Mouse (Mus musculus) forebrain, embryonic 12.5 days (tissue): ENCODE measurements around the gene Npas3. TPM values are rescaled to one million over a fixed set of nuclear protein-coding genes. Genes with fewer than 3 reads are reported as not detected.

ENCODE experiments used
- ATAC-seq: fragments of 200-750 bp; cut with Nextera tagmentation; 2 replicates; pipeline ENCODE4 v1.8.0; 2017; ENCODE audit warnings: moderate TSS enrichment; ENCODE audit not compliant: low FRiP score
- H3K27ac ChIP-seq: fragments of 300-500 bp; sonication (generic); 2 replicates; pipeline ENCODE4 v1.5.1; 2016; ENCODE audit warnings: mild to moderate bottlenecking
- H3K27me3 ChIP-seq: fragments of 300-500 bp; sonication (generic); 2 replicates; pipeline ENCODE4 v1.6.1; 2016; ENCODE audit warnings: mild to moderate bottlenecking
- H3K36me3 ChIP-seq: fragments of 300-500 bp; sonication (generic); replicated peaks from 2 replicates; pipeline ENCODE4 v1.6.1; 2016; ENCODE audit warnings: mild to moderate bottlenecking
- H3K4me1 ChIP-seq: fragments of 300-500 bp; sonication (generic); 2 replicates; pipeline ENCODE4 v1.6.1; 2016
- H3K4me2 ChIP-seq: fragments of 300-500 bp; sonication (generic); 2 replicates; pipeline ENCODE4 v1.6.1; 2016; ENCODE audit warnings: mild to moderate bottlenecking, moderate library complexity
- H3K4me3 ChIP-seq: fragments of 300-500 bp; sonication (generic); replicated peaks from 2 replicates; pipeline ENCODE4 v1.5.1; 2016; ENCODE audit warnings: mild to moderate bottlenecking
- H3K9ac ChIP-seq: fragments of 300-500 bp; sonication (generic); 2 replicates; pipeline ENCODE4 v1.6.1; 2016; ENCODE audit warnings: mild to moderate bottlenecking
- H3K9me3 ChIP-seq: fragments of 300-500 bp; sonication (generic); 2 replicates; pipeline ENCODE4 v1.6.1; 2016
- WGBS: fragments of 180-500 bp; shearing (Covaris S2); methylation state at CpG from one replicate; pipeline ENCODE4 v1.1.7; 2016; 5-methylcytosine and 5-hydroxymethylcytosine counted together
- polyA plus RNA-seq: library from polyadenylated mRNA; unstranded; fragments of >200 nt; fragmentation: Nextera tagmentation; extraction: Ambion mirVana; gene quantifications from 2 replicates; pipeline ENCODE4 v1.2.1, GENCODE M21; 2016

The Npas3 gene
- polyA plus RNA-seq, 1 experiment from 2014 or later, result 27.7 TPM

- H3K4me2 ChIP-seq, result peak overlapping the region; percentile 30; the same call in 1 of the 2 replicates
These were observed 375.3 kb downstream of the Npas3 start for GRCm38 (mm10) chr12:53623793-53624192.

DNA sequence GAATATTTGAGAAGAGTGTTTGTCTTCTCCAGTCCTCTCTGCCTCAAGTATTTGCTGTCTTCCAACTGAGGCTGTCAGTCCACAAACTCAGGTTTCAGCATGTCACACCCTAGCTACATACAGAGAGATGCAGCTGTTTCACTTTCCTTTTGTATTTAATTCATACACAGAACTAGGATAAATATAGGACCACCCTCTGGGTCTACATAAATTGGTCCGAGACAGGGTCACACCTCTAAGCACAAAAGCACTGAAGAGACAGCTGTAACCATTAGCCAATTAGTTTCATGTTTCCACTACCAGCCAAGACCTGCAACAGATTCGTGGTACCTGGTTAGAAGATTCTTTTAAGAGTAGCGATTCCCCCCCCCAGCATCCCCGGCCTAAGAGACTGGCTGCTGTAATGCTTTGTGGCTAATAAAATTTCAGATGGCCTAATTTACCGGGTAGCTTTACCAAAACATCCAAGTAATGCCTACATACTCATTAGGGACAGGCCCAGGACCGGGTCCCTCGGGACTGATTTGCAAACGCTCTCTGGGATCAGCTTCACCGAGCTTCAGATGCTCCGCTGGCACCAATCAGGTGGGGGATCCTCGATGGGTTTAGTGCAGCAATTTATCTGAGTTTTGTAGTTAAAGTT lies 376.0 kb downstream of the Npas3 start:
- 34% methylated on average over 11 of the region's 11 CpGs for WGBS
- H3K4me1 ChIP-seq, result peaks cover 46% of the 10 kb centered on the region
- peak overlapping the region; percentile 30 for H3K4me2 ChIP-seq
- H3K4me3 ChIP-seq, result no peak overlapping the region
- peak overlapping the region; percentile 80 for H3K27ac ChIP-seq
- no peak overlapping the region for H3K9ac ChIP-seq
- no peaks in the 10 kb centered on the region for H3K36me3 ChIP-seq
- H3K27me3 ChIP-seq, result no peaks in the 10 kb centered on the region; the same call in 1 of the 2 replicates
- no peaks in the 10 kb centered on the region for H3K9me3 ChIP-seq
- ATAC-seq, result peak; percentile 54

More at GRCm38 (mm10) chr12:53623793-53624192, 375.3 kb downstream of the Npas3 start:
- Histone ChIP-seq H3K27ac (peak overlapping the region; percentile 80), H3K4me1 (peaks cover 41% of the 10 kb centered on the region), H3K9ac (no peak overlapping the region), H3K36me3 (no peaks in the 10 kb centered on the region), H3K27me3 (no peaks in the 10 kb centered on the region; the same call in 1 of the 2 replicates), H3K4me3 (no peak overlapping the region), H3K9me3 (no peaks in the 10 kb centered on the region)
- peak; percentile 66 for ATAC-seq
- WGBS, result 6% methylated on average over 9 of the region's 9 CpGs

GRCm38 (mm10) chr12:53629483-53630120 lies 381.1 kb downstream of the Npas3 start:
- H3K4me2 ChIP-seq, result no peak overlapping the region
- no peak overlapping the region for H3K9ac ChIP-seq
- no peak overlapping the region for H3K4me3 ChIP-seq
- H3K9me3 ChIP-seq, result no peaks in the 10 kb centered on the region
- ATAC-seq, result peak; percentile 40; the same call in 1 of the 2 replicates
- peaks cover 34% of the 10 kb centered on the region for H3K4me1 ChIP-seq
- WGBS, result 29% methylated on average over 8 of the region's 8 CpGs
- H3K36me3 ChIP-seq, result no peaks in the 10 kb centered on the region
- peak overlapping the region; percentile 63 for H3K27ac ChIP-seq
- no peaks in the 10 kb centered on the region; the same call in 1 of the 2 replicates for H3K27me3 ChIP-seq

DNA sequence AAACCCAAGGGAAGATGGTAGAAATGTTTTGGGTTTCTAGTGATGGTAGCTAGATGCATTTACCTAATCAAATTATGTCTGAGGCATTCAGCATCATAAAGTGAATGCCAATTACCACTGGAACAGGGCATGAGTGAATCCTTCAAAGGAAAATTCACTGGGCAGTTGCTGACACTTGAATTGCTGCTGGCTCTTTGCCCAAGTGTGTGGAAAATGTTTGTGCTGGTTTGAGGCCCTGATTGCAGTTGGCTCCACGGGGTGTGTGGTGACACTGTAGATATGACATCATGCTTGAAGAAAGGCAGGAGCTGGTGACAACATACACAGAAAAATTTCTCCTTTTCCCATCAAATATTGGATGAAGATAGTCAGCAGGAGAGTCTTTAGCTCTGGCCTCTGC lies 382.1 kb downstream of the Npas3 start:
- WGBS, result 37% methylated on average over 1 of the region's 1 CpGs
- ATAC-seq, result peak; percentile 20; the same call in 1 of the 2 replicates
- Histone ChIP-seq H3K4me1 (peaks cover 31% of the 10 kb centered on the region), H3K4me3 (no peak overlapping the region), H3K27me3 (no peaks in the 10 kb centered on the region; the same call in 1 of the 2 replicates), H3K27ac (peak overlapping the region; percentile 63; the same call in 1 of the 2 replicates), H3K4me2 (no peak overlapping the region), H3K9me3 (no peaks in the 10 kb centered on the region), H3K36me3 (no peaks in the 10 kb centered on the region), H3K9ac (no peak overlapping the region)

DNA sequence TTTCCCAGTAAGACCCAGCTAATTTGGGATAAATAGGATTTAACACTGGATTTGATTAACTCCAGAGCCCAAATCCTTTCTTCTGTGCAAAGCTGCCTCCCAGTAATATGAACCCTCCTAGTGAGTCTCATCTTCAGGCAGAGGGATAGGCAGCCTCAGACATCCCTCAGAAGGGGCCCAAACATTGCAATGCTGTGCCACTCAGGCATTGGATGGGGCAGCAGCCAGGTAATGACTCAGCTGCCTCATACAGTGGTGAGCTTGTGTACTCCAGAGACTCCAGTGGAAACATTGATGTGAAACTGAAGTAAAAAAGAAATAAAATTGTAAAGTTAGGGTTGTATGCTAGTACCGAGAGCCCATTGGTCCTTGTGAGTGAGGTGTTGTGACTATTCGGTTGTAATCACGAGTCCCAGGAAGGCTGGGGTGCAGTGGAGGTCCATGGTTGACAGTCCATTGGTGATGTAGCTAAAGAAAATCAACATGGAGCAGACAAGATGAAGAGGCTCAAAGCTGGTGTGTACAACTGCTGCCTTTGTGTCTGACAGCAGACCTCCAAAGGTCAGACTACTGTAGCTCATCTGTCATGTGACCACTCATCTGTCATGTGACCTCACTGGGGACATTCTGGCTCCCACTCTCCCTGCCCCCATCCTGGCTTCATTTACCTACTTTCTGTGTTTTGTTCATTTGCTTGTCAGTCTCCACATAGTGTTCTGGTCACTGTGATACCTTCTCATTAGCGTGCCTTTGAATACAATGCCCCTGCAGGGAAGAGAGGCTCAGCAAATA lies 383.0 kb downstream of the Npas3 start:
- Histone ChIP-seq H3K4me1 (peaks cover 38% of the 10 kb centered on the region), H3K4me2 (no peak overlapping the region), H3K36me3 (no peaks in the 10 kb centered on the region), H3K27ac (0 out of 2 replicates have a peak overlapping the region, but pooled peaks have one; percentile 42), H3K9ac (no peak overlapping the region), H3K27me3 (no peaks in the 10 kb centered on the region; the same call in 1 of the 2 replicates), H3K9me3 (no peaks in the 10 kb centered on the region), H3K4me3 (no peak overlapping the region)
- 87% methylated on average over 4 of the region's 4 CpGs for WGBS
- no peak for ATAC-seq

DNA sequence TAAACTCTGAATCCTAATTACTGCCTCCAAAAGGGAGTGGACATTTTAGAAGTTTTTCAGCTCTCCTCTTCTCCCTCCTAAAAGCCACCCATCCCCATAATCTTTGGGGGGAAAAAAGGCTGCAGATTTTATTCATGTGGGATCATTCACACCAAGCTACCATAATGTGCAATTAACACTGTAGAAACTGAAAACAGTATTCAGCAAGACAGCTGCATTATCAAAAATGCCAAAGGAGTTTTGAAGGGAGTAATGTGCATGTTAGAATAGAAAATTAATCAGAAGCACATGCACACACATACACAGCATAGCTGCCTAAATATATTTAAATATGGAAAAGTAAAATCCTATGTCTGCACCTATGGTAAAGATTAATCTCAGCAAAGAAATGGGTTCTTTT lies 390.1 kb downstream of the Npas3 start:
- Histone ChIP-seq H3K4me1 (peaks cover 17% of the 10 kb centered on the region), H3K27ac (no peak overlapping the region), H3K4me3 (no peak overlapping the region), H3K27me3 (no peaks in the 10 kb centered on the region), H3K9ac (no peak overlapping the region), H3K36me3 (no peaks in the 10 kb centered on the region; the same call in 1 of the 2 replicates), H3K9me3 (no peaks in the 10 kb centered on the region), H3K4me2 (no peak overlapping the region)
- no peak for ATAC-seq

GRCm38 (mm10) chr12:53647282-53647681 lies 398.8 kb downstream of the Npas3 start:
- no peak for ATAC-seq
- WGBS, result 46% methylated on average over 2 of the region's 2 CpGs
- no peaks in the 10 kb centered on the region for H3K36me3 ChIP-seq

DNA sequence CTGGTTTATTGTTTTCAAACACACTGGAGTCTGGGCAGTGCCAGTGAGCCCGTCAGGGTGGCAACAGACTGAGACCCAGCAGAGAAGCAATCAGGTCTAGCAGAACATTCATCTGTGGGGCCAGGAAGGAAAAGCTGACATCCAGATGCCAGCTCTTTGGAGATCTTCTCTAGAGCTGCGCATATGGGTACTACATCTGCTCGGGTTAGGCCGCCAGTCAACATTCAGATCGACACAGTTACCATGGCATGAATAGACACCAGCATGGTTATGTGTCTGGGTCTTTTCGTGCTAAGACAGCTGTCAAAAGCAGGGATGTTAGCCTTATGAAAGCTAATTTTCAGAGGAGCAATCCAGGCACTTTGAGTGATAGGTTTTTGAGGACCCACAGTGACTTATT lies 407.8 kb downstream of the Npas3 start:
- WGBS, result 91% methylated on average over 6 of the region's 6 CpGs
- no peak overlapping the region for H3K4me2 ChIP-seq
- H3K4me3 ChIP-seq, result no peak overlapping the region
- ATAC-seq, result no peak
- H3K4me1 ChIP-seq, result peaks cover 11% of the 10 kb centered on the region; the same call in 1 of the 2 replicates
- no peak overlapping the region for H3K27ac ChIP-seq
- no peaks in the 10 kb centered on the region for H3K27me3 ChIP-seq
- no peak overlapping the region for H3K9ac ChIP-seq
- H3K9me3 ChIP-seq, result no peaks in the 10 kb centered on the region
- H3K36me3 ChIP-seq, result no peaks in the 10 kb centered on the region

More at GRCm38 (mm10) chr12:53647282-53647681, 398.8 kb downstream of the Npas3 start:
- H3K4me2 ChIP-seq, result no peak overlapping the region
- no peak overlapping the region for H3K9ac ChIP-seq
- no peaks in the 10 kb centered on the region for H3K9me3 ChIP-seq
- H3K4me3 ChIP-seq, result no peak overlapping the region
- no peaks in the 10 kb centered on the region for H3K27me3 ChIP-seq
- H3K4me1 ChIP-seq, result peaks cover 2% of the 10 kb centered on the region
- H3K27ac ChIP-seq, result no peak overlapping the region

GRCm38 (mm10) chr12:53664084-53664483 lies 415.6 kb downstream of the Npas3 start:
- Histone ChIP-seq H3K9ac (no peak overlapping the region), H3K27me3 (no peaks in the 10 kb centered on the region), H3K4me3 (no peak overlapping the region), H3K27ac (no peak overlapping the region), H3K4me2 (no peak overlapping the region), H3K36me3 (no peaks in the 10 kb centered on the region), H3K4me1 (peaks cover 6% of the 10 kb centered on the region; the same call in 1 of the 2 replicates), H3K9me3 (no peaks in the 10 kb centered on the region)
- WGBS, result 74% methylated on average over 5 of the region's 5 CpGs
- ATAC-seq, result 0 out of 2 replicates have a peak, but pooled peaks have one; percentile 36

GRCm38 (mm10) chr12:53671846-53672245 lies 423.4 kb downstream of the Npas3 start:
- Histone ChIP-seq H3K9me3 (no peaks in the 10 kb centered on the region), H3K4me3 (no peak overlapping the region), H3K27me3 (no peaks in the 10 kb centered on the region), H3K36me3 (no peaks in the 10 kb centered on the region), H3K27ac (no peak overlapping the region), H3K4me1 (no peaks in the 10 kb centered on the region), H3K4me2 (no peak overlapping the region), H3K9ac (no peak overlapping the region)
- ATAC-seq, result no peak
- 75% methylated on average over 2 of the region's 2 CpGs for WGBS

GRCm38 (mm10) chr12:53677091-53677630 lies 428.7 kb downstream of the Npas3 start:
- no peaks in the 10 kb centered on the region for H3K9me3 ChIP-seq
- peaks cover 19% of the 10 kb centered on the region; the same call in 1 of the 2 replicates for H3K4me1 ChIP-seq
- WGBS, result 77% methylated on average over 3 of the region's 3 CpGs
- no peaks in the 10 kb centered on the region for H3K27me3 ChIP-seq
- no peak overlapping the region for H3K9ac ChIP-seq
- H3K4me3 ChIP-seq, result no peak overlapping the region
- H3K36me3 ChIP-seq, result no peaks in the 10 kb centered on the region
- ATAC-seq, result no peak
- no peak overlapping the region for H3K4me2 ChIP-seq
- no peak overlapping the region for H3K27ac ChIP-seq

- 20% methylated on average over 3 of the region's 3 CpGs for WGBS
- Histone ChIP-seq H3K4me3 (no peak overlapping the region), H3K36me3 (no peaks in the 10 kb centered on the region), H3K9ac (no peak overlapping the region), H3K27me3 (no peaks in the 10 kb centered on the region), H3K4me1 (peaks cover 22% of the 10 kb centered on the region; the same call in 1 of the 2 replicates), H3K9me3 (no peaks in the 10 kb centered on the region), H3K27ac (no peak overlapping the region), H3K4me2 (no peak overlapping the region)
- no peak for ATAC-seq
These were observed 429.7 kb downstream of the Npas3 start for GRCm38 (mm10) chr12:53678166-53678565.
